Mouse (Mus musculus) olfactory bulb, adult 2 months (tissue): ENCODE data around the gene Stk38.

ENCODE experiments used
- CTCF ChIP-seq: fragments of 200-500 bp; IDR thresholded peaks from 2 replicates; pipeline ENCODE4 v1.5.1; 2012; ENCODE audit warnings: low read depth, mild to moderate bottlenecking, low read length, moderate library complexity; ENCODE audit not compliant: insufficient read depth
- POLR2A ChIP-seq: fragments of 200-500 bp; IDR thresholded peaks from 2 replicates; pipeline ENCODE4 v1.6.1; 2012; ENCODE audit warnings: mild to moderate bottlenecking, low read depth, low read length, moderate library complexity; ENCODE audit not compliant: insufficient read depth

DNA sequence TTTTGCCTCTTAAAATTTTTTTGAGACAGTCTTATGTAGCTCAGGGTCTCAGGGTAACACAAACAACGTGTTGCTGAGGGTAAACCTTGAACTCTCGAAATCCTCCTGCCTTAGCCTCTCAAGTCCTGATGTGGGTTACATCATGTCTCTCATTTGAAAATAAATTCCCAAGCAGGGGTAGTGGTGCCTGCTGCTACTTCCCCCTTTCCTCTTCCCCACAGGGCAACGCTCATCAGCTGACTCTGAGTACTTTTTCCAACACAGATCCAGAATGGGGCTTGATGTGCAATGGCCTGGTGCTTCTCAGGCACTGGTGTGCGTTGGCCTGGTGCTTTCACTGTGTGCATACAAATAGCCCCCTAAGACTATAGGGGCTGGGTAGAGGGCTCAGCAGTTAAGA is 1.4 kb upstream of the Stk38 start:
- TF ChIP-seq POLR2A (no peak), CTCF (no peak)
